Mouse (Mus musculus) retina, postnatal 1 day (tissue): ENCODE data around the gene Styxl1.

Experiments
- DNase-seq: peaks from one replicate; pipeline ENCODE4 v3.0.0-alpha.2; 2012

Gene Styxl1

GRCm38 (mm10) chr5:135777796-135778470, at the start of gene Styxl1:
TSS of gene Styxl1 (minus strand) at chr5:135778385.
- no peak for DNase-seq

DNA sequence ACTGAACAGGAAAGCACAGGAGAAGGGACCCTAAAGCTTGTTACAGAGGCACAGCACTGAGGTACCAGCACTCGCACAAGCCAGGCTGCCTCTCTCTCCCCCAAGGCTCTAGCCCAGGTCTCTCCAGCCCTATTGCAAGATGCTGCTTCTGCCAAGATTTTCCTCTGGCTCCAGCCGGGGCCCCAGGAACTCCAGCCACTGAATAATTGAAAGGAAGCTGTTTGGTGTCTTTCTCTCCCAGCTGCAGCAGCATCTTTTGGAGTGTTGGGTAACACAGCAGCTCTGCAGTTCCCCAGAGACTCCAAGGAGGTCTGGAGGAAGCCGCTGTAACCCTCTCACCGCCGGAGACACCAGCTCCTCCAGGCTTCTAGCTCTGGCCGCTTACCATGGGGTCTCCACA, 48.0 kb upstream of the Styxl1 start:
- peak; percentile 36 for DNase-seq

GRCm38 (mm10) chr5:135824517-135824916, 46.3 kb upstream of the Styxl1 start:
- DNase-seq, result no peak

DNA sequence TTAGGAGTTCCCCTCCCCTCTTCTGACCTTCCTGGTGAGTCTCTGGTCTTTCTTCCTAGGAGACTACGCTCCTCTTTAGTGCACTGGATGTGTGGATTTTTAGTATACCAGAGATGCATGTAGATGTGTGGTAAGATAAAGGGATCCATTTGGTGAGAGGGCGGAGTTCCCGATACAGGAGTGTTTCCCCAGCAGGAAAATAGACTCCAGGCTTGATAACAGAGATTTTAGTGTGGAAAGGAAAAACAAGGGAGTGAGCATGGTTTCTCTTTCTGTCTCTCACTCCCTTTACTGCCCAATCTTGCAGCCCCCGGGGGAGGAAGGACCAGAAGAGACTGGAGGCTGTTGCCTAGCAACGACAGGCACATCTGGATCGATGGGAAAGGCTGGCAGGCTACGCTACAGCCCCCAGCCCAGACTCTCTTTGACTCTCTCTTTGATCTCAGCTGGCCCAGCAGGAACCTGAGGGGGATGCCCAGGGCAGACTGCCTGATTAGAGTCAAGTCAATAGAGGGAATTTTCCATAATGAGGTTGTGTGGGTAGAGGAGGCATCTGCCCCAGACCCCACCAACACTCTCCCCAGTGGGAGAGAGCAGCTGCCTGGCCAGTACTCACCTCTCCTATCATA, 44.2 kb upstream of the Styxl1 start:
- peak; percentile 62 for DNase-seq

DNA sequence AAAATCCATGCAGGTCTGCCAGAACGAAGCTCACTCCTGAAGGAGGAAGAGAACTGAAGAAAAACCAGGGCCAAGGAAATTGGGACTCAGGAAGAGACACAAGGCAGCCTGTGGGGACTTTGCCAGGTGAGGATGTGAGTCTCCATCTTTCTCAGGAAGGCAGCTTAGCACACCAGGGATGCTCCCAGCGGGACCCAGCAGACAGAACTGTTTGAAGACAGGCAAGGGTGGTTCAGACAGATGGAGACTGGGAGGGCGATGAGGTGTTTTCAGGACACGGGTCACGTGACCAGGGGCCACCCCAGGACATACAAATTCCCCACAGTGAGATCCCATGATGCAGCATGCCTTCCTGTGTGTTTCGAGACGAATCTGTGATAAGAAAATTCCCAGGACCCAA, 40.3 kb upstream of the Styxl1 start:
- DNase-seq, result no peak

DNA sequence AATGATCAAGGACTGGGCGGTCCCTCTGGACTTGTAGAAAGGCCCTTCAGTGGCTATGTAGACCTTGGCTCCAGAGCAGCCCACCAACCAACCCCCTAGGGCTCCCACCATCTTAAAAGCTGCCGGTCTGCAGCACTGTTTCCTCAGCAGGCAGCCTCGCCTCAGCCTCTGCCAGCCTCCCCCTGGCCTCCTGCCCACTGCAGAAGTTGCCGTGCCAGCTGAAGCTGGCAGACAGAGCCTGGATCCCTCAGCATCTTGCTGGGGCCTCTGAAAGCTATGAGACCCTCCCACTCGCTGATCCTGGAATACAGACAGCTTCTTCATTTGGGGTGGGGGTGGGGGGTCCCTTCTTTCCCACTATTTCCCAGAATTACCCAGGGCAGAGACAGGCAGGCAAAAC, 34.8 kb upstream of the Styxl1 start:
- DNase-seq, result no peak

GRCm38 (mm10) chr5:135807263-135807637, 29.1 kb upstream of the Styxl1 start:
- peak; percentile 50 for DNase-seq

GRCm38 (mm10) chr5:135806555-135807262, 28.5 kb upstream of the Styxl1 start, which contains the start of gene Srrm3:
TSS of gene Srrm3 (plus strand) at chr5:135806890.
- peak; percentile 94 for DNase-seq

GRCm38 (mm10) chr5:135804735-135805134, 26.6 kb upstream of the Styxl1 start:
- no peak for DNase-seq

DNA sequence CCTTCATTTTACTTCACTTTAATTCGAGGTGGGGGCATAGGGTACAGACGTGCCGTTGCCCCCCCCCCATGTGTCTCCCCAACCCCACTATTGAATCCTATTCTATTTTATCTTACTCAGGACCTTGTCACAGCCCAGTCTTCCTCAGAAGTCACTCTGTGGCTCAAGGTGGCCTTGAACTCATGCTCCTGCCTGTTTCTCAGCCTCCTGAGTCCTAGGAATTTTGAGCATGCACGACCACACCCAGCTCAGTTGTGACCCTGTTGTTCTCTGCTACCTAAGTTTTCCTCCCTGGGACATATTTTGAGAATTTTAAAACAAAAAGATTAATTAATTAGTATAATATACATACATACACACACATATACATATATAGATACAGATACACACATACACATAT, 25.5 kb upstream of the Styxl1 start:
- DNase-seq, result no peak

GRCm38 (mm10) chr5:135803135-135803534, 24.9 kb upstream of the Styxl1 start:
- DNase-seq, result peak; percentile 35

- peak; percentile 68 for DNase-seq
Observed at GRCm38 (mm10) chr5:135802641-135803040, 24.5 kb upstream of the Styxl1 start.

- peak; percentile 81 for DNase-seq
Observed at GRCm38 (mm10) chr5:135800927-135801326, 22.7 kb upstream of the Styxl1 start.

- peak; percentile 54 for DNase-seq
Observed at GRCm38 (mm10) chr5:135799746-135800145, 21.6 kb upstream of the Styxl1 start.

GRCm38 (mm10) chr5:135794859-135795181, 16.6 kb upstream of the Styxl1 start:
- DNase-seq, result no peak

- peak; percentile 94 for DNase-seq
Observed at GRCm38 (mm10) chr5:135793996-135794858, 16.0 kb upstream of the Styxl1 start.

DNA sequence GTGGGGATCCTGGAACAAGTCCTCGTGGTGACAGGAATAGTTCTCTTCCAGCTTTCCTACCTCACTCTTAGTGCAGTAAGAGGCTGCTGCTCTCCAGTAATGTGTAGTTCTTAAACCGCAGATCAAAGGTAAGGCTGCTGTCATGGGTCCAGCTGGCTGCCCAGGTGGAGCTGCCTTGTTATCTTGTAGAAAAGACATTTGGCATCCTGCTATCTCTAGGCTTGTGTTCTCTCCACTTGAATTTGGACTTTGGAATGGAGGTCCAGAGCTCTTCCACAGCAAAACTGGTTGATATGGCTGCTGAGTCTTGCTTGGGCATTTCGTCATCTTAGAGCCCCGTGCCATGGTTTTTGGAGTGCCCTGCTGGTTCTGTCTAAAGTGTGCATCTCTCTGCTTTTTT, 4.7 kb upstream of the Styxl1 start:
- no peak for DNase-seq

DNA sequence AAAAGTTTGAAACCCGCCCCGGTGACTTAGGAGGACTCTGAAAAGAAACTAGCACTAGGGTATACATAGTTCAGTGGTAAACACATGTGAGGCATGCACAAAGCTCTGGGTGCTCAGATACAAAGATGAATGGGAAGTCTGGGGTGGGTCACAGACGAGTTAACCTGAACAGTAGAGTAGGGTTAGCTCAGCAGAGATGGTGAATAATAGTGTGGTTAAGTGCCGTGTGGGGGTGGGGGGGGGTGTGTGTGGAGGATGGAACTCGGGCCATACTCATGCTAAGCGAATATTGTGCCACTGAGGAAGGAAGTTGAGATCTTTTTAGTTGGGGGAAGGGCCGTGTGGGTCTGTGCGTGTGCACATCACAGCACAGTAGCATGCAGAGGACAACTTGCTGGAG, 2.1 kb upstream of the Styxl1 start:
- DNase-seq, result no peak

DNA sequence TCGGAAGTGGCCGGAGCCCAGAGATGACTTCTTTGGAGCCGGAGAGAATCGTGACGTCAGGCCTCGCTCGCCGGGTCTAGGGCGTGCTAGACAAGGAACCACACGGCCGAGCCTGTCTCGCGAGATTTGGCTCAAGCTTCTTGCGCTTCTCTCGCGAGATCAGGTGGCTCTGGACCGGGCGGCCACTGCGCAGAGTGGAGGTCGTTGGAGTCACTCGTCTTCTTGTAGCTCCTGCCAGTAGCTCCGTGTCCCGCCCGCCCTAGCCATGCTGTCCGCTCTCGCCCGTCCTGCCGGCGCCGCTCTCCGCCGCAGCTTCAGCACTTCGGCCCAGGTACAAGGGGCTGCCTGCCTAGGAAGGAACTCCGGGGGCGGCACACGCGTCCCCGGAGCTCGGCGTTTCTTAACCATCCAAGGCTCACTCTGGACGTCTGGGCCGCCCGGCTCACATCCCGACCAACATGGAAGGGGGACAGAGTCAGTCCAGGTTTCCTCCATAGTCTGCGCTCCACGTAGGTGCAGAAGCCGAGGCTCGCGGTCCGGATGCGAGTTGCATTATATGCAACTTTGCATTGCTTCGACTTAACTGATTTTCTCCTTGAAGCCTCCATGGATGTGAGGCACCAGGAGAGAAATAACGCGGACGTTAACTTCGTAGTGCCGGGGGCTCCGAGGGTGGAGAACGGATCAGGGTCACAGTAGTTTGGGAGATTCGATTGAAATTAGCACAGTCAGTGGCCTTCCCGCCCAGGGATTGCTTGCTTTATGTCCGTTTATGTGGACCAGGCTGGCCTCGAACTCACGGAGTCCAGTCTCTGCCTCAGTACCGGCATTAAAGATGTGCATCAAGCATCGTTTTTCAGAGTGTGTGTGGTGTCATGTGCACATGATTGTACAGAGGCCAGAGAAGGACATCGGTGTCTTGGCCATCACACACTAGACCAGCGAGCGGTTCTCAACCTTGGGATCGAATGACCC, 573 bp upstream of the Styxl1 start, which contains the start of gene Mdh2:
Mdh2 (plus strand) TSS at position 10 of the 975 bp plus-strand sequence.
- DNase-seq, result peak; percentile 100

- no peak for DNase-seq
Observed at GRCm38 (mm10) chr5:135776546-135776945, 1.6 kb downstream of the Styxl1 start.

DNA sequence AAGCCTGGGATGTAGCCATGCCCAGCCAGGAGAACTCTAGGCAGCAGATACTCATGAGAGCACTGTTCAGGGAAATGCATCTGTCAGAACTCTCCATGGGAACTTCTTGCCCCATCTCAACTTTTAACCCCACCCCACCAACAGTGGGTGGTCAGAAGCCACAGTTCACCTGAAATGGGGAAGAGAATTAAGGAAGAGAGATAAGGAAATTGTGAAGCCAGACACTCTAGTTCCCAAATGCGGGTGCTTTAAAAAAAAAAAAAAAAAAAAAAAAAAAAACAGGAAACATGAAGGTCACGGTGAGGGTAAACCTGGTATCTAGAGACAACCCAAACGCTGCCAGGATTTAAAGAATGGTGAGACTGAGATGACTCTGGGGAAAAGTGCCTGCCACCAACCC, 5.7 kb downstream of the Styxl1 start:
- DNase-seq, result no peak

GRCm38 (mm10) chr5:135764971-135765370, 13.2 kb downstream of the Styxl1 start:
- no peak for DNase-seq
